Mouse (Mus musculus): ENCODE results near the gene Gm13697. TPM values are rescaled to one million over a fixed set of nuclear protein-coding genes. Genes with fewer than 3 reads are reported as not detected.

Gene Gm13697
- not detected in 2 replicates for polyA plus RNA-seq (2012; rRNA removed)

DNA sequence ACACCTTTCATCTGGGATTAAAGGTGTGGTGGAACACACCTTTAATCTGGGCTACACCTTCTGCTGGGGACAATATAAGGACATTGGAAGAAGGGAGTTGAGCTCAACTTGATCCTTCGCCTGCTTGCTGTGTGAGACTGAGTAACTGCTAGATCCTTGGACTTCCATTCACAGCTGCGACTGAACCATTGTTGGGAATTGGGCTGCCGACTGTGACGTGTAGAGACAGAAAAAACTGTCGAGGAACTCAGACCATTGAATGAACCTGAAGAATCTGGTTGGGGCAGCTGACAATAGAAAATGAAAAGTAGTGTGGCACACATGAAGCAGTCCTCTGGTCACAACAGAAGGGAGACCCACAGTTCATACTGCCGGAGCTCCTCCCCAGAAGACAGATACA is at the start of gene Gm13697:
Gene Gm13697, plus strand, starts transcription at position 301 of the 400 bp plus-strand sequence.

DNA sequence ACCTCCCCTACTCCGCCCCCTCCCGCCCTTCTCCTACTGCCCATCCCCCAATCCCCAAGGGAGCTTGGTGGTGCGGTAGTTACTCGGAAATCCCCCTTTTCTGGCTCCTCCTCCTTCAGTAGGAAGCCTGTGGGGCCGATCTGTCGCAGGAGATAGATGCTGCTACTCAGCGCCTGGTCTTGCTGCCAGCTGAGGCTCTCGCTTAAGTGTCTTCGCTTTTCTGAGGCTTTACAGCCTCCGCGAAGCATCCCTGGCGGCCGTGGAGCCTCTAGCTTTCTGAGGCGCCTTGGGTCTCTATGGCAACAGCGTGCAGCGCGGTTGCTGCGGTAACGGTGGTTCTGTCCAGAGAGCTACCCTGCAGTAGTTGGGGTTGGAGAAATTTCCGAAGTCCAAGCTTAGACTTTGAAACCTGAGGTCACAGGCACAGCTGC is 43.6 kb upstream of the Gm13697 start, which contains the start of gene Zswim2:
Gene Zswim2, minus strand, starts transcription at position 298 of the 431 bp plus-strand sequence.

DNA sequence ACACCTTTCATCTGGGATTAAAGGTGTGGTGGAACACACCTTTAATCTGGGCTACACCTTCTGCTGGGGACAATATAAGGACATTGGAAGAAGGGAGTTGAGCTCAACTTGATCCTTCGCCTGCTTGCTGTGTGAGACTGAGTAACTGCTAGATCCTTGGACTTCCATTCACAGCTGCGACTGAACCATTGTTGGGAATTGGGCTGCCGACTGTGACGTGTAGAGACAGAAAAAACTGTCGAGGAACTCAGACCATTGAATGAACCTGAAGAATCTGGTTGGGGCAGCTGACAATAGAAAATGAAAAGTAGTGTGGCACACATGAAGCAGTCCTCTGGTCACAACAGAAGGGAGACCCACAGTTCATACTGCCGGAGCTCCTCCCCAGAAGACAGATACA is 29.1 kb upstream of the Gm13697 start, which contains the start of gene Gm13698:
Gene Gm13698, plus strand, starts transcription at position 301 of the 400 bp plus-strand sequence.

DNA sequence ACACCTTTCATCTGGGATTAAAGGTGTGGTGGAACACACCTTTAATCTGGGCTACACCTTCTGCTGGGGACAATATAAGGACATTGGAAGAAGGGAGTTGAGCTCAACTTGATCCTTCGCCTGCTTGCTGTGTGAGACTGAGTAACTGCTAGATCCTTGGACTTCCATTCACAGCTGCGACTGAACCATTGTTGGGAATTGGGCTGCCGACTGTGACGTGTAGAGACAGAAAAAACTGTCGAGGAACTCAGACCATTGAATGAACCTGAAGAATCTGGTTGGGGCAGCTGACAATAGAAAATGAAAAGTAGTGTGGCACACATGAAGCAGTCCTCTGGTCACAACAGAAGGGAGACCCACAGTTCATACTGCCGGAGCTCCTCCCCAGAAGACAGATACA is 23.3 kb upstream of the Gm13697 start, which contains the start of gene Gm13693:
Gene Gm13693, plus strand, starts transcription at position 301 of the 400 bp plus-strand sequence.

GRCm38 (mm10) chr2:83967013-83967412 is 17.5 kb upstream of the Gm13697 start, which contains the start of gene Gm13695:
Gene Gm13695, plus strand, starts transcription at chr2:83967313.

GRCm38 (mm10) chr2:83972823-83973222 is 11.7 kb upstream of the Gm13697 start, which contains the start of gene Gm13696:
Gene Gm13696, plus strand, starts transcription at chr2:83973123.

GRCm38 (mm10) chr2:83978633-83979032 is 5.9 kb upstream of the Gm13697 start, which contains the start of gene Gm13694:
Gene Gm13694, plus strand, starts transcription at chr2:83978933.

DNA sequence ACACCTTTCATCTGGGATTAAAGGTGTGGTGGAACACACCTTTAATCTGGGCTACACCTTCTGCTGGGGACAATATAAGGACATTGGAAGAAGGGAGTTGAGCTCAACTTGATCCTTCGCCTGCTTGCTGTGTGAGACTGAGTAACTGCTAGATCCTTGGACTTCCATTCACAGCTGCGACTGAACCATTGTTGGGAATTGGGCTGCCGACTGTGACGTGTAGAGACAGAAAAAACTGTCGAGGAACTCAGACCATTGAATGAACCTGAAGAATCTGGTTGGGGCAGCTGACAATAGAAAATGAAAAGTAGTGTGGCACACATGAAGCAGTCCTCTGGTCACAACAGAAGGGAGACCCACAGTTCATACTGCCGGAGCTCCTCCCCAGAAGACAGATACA is 5.7 kb downstream of the Gm13697 start, which contains the start of gene Gm13691:
Gene Gm13691, plus strand, starts transcription at position 301 of the 400 bp plus-strand sequence.

Other genes starting within 250 kb of the Gm13697 start
- 0.28 and 0.39 TPM in 2 replicates for gene Fam171b, start 172.1 kb upstream of the Gm13697 start, polyA plus RNA-seq (2012; rRNA removed)
- gene Zswim2, start 43.5 kb upstream of the Gm13697 start, polyA plus RNA-seq (2012; rRNA removed): not detected in 2 replicates
- not detected in 2 replicates for gene Gm13698, start 29.1 kb upstream of the Gm13697 start, polyA plus RNA-seq (2012; rRNA removed)
- gene Gm13693, start 23.2 kb upstream of the Gm13697 start, polyA plus RNA-seq (2012; rRNA removed): not detected in 2 replicates
- gene Gm13695, start 17.4 kb upstream of the Gm13697 start, polyA plus RNA-seq (2012; rRNA removed): not detected in 2 replicates
- not detected in 2 replicates for gene Gm13696, start 11.6 kb upstream of the Gm13697 start, polyA plus RNA-seq (2012; rRNA removed)
- gene Gm13694, start 5.8 kb upstream of the Gm13697 start, polyA plus RNA-seq (2012; rRNA removed): not detected in 2 replicates
- gene Gm13691, start 5.8 kb downstream of the Gm13697 start, polyA plus RNA-seq (2012; rRNA removed): not detected in 2 replicates